ENCODE assay signal across 15 mouse cellular contexts in genomic region chr4:154602409-154602808, GRCm38 (mm10). TPM values are rescaled to one million over a fixed set of nuclear protein-coding genes. Genes with fewer than 3 reads are reported as not detected.
A peak's percentile ranks its signal among the peaks of the same experiment; 100 is the strongest.
DNase-seq lines count a peak whose midpoint lies in the region; ATAC-seq lines count a peak whose summit lies in the region.
"Had no signal": no experiment of that assay in that cellular context is flagged by ENCODE, and none has a peak within 500 bp of the region (broad histone marks: within the 10 kb centered on the region; RNA-seq: fewer than 3 reads in every experiment).

No protein-coding gene starts in this region.

- H3K27ac ChIP-seq in kidney, embryonic 15.5 days = no peak overlapping the region
- H3K27ac ChIP-seq in midbrain, embryonic 10.5 days (replicated peaks) = peak overlapping the region; percentile 89
- no peak overlapping the region for H3K27ac ChIP-seq in midbrain, embryonic 14.5 days (replicated peaks; ENCODE audit: low read depth, low read length)
- H3K27ac ChIP-seq in forebrain, embryonic 15.5 days (replicated peaks) = peak overlapping the region; percentile 81
- H3K27ac ChIP-seq: heart, adult 2 months; liver, embryonic 13.5 days had no signal

- no peak overlapping the region for H3K4me2 ChIP-seq in kidney, embryonic 15.5 days
- H3K4me2 ChIP-seq in midbrain, embryonic 14.5 days (ENCODE audit: low read length) = no peak overlapping the region
- no peak overlapping the region for H3K4me2 ChIP-seq in forebrain, embryonic 15.5 days (replicated peaks)
- H3K4me2 ChIP-seq: hindbrain, embryonic 13.5 days; liver, embryonic 13.5 days had no signal

- 70% methylated on average over 10 of the region's 10 CpGs for WGBS in kidney, embryonic 15.5 days
- WGBS in midbrain, embryonic 10.5 days = 87% methylated on average over 10 of the region's 10 CpGs
- WGBS in midbrain, embryonic 14.5 days = 80% methylated on average over 10 of the region's 10 CpGs
- 38% methylated on average over 10 of the region's 10 CpGs for WGBS in forebrain, embryonic 15.5 days

- no peaks in the 10 kb centered on the region for H3K36me3 ChIP-seq in kidney, embryonic 15.5 days
- peaks cover 3% of the 10 kb centered on the region; the same call in 1 of the 2 replicates for H3K36me3 ChIP-seq in midbrain, embryonic 10.5 days
- no peaks in the 10 kb centered on the region for H3K36me3 ChIP-seq in midbrain, embryonic 14.5 days (ENCODE audit: control insufficient read depth, insufficient read depth, low read length)
- H3K36me3 ChIP-seq in forebrain, embryonic 15.5 days = no peaks in the 10 kb centered on the region
- H3K36me3 ChIP-seq: hindbrain, embryonic 13.5 days; liver, embryonic 13.5 days had no signal

- no peak for ATAC-seq in kidney, embryonic 15.5 days (replicated peaks; ENCODE audit: low FRiP score)
- no peak for ATAC-seq in midbrain, embryonic 14.5 days (ENCODE audit: low FRiP score, low TSS enrichment)
- no peak for ATAC-seq in forebrain, embryonic 15.5 days (replicated peaks)

- H3K9ac ChIP-seq in kidney, embryonic 15.5 days = no peak overlapping the region
- H3K9ac ChIP-seq in midbrain, embryonic 14.5 days (replicated peaks; ENCODE audit: low read length) = no peak overlapping the region
- H3K9ac ChIP-seq in forebrain, embryonic 15.5 days (replicated peaks) = no peak overlapping the region
- H3K9ac ChIP-seq: hindbrain, embryonic 13.5 days; liver, embryonic 13.5 days had no signal

- no peak overlapping the region for H3K4me3 ChIP-seq in kidney, embryonic 15.5 days (replicated peaks)
- no peak overlapping the region for H3K4me3 ChIP-seq in midbrain, embryonic 10.5 days
- no peak overlapping the region for H3K4me3 ChIP-seq in midbrain, embryonic 14.5 days (replicated peaks; ENCODE audit: low read depth, low read length)
- H3K4me3 ChIP-seq in forebrain, embryonic 15.5 days = no peak overlapping the region
- H3K4me3 ChIP-seq: heart, adult 2 months; hindbrain, embryonic 13.5 days; liver, embryonic 13.5 days; myocyte had no signal

- H3K4me1 ChIP-seq in kidney, embryonic 15.5 days = peaks cover 34% of the 10 kb centered on the region
- H3K4me1 ChIP-seq in midbrain, embryonic 10.5 days = peaks cover 81% of the 10 kb centered on the region
- H3K4me1 ChIP-seq in midbrain, embryonic 14.5 days (ENCODE audit: control insufficient read depth, insufficient read depth, low read length) = peaks cover 58% of the 10 kb centered on the region
- peaks cover 69% of the 10 kb centered on the region for H3K4me1 ChIP-seq in forebrain, embryonic 15.5 days

- H3K27me3 ChIP-seq in kidney, embryonic 15.5 days = peaks cover 79% of the 10 kb centered on the region
- peaks cover 93% of the 10 kb centered on the region for H3K27me3 ChIP-seq in midbrain, embryonic 10.5 days (ENCODE audit: low read depth, poor library complexity, severe bottlenecking)
- 0 out of 2 replicates have a peak, but pooled peaks cover 3% of the 10 kb centered on the region for H3K27me3 ChIP-seq in midbrain, embryonic 14.5 days (ENCODE audit: control insufficient read depth, insufficient read depth, low read length)
- H3K27me3 ChIP-seq in forebrain, embryonic 15.5 days = no peaks in the 10 kb centered on the region
- H3K27me3 ChIP-seq: liver, embryonic 13.5 days had no signal

- no peaks in the 10 kb centered on the region for H3K9me3 ChIP-seq in kidney, embryonic 15.5 days (replicated peaks)
- H3K9me3 ChIP-seq in midbrain, embryonic 10.5 days (replicated peaks) = no peaks in the 10 kb centered on the region
- H3K9me3 ChIP-seq in midbrain, embryonic 14.5 days (ENCODE audit: control insufficient read depth, low read length) = no peaks in the 10 kb centered on the region
- H3K9me3 ChIP-seq in forebrain, embryonic 15.5 days = no peaks in the 10 kb centered on the region
- H3K9me3 ChIP-seq: hindbrain, embryonic 13.5 days; liver, embryonic 13.5 days had no signal

- peak; percentile 59 to 78 for DNase-seq in cerebellum, postnatal 14 days
- DNase-seq in cerebellum, adult 18-20 months = no peak
- DNase-seq in kidney, postnatal 10 days = peak; percentile 47
- DNase-seq in midbrain, embryonic 10.5 days (ENCODE audit: low spot score) = no peak
- DNase-seq in midbrain, embryonic 14.5 days = no peak
- DNase-seq in thymus, postnatal 36 days = no peak
- DNase-seq: B cell, adult 2 months; cerebellum, adult 2 months; kidney, adult 11 months; liver, embryonic 13.5 days had no signal

RNA-seq across cellular contexts. Expression of gene Prdm16, which starts 34.3 kb away (rescaled TPM):
- 22.0 and 22.1 TPM in 2 replicates for polyA plus RNA-seq in kidney, embryonic 15.5 days (2015; fragmentation: Nextera tagmentation; extraction: Ambion mirVana)
- polyA plus RNA-seq in midbrain, embryonic 10.5 days (2016; fragmentation: Nextera tagmentation; extraction: Ambion mirVana) = 12.5 and 14.1 TPM in 2 replicates
- 5.2 and 10.1 TPM in 2 replicates for polyA plus RNA-seq in midbrain, embryonic 14.5 days (2014; fragmentation: Nextera tagmentation; extraction: Ambion mirVana)
- 32.7 and 33.5 TPM in 2 replicates for polyA plus RNA-seq in forebrain, embryonic 15.5 days (2015; fragmentation: Nextera tagmentation; extraction: Ambion mirVana)
- polyA plus RNA-seq: myocyte had no signal

Comparison
In these comparisons a context has a peak if more than half of its experiments do, and no peak if none do; other contexts are left out.
1. DNase-seq: peak in cerebellum, postnatal 14 days (2 of 2) and kidney, postnatal 10 days (single experiment); none in cerebellum, adult 18-20 months (0 of 2), midbrain, embryonic 10.5 days (single experiment), midbrain, embryonic 14.5 days (single experiment) and thymus, postnatal 36 days (0 of 2).
2. H3K27ac ChIP-seq: peak in midbrain, embryonic 10.5 days (single experiment) and forebrain, embryonic 15.5 days (single experiment); none in kidney, embryonic 15.5 days (single experiment) and midbrain, embryonic 14.5 days (single experiment).